Mouse (Mus musculus) T-helper 1 cell (primary cell): ENCODE results near the gene Hpcal1.

Source experiments
- in situ Hi-C: fragments of 300-600 bp; cut with MboI, MseI; formaldehyde crosslinking; loops from one replicate; pipeline ENCODE4 v1.15.1; 2025; ENCODE audit warnings: high pct_unique_total_duplicates

Hpcal1 gene

GRCm38 (mm10) chr12:17690564-17691281 lies at the start of gene Hpcal1:
Hpcal1 (plus strand) TSS chr12:17690856.
- in situ Hi-C loops: loop anchor here (5.0 kb wide), 2 partner anchors 47 to 798 kb away; partner anchors contain the start of gene Rock2

- in situ Hi-C loops: no loop called here
Observed at GRCm38 (mm10) chr12:17641269-17641668, 49.4 kb upstream of the Hpcal1 start.

DNA sequence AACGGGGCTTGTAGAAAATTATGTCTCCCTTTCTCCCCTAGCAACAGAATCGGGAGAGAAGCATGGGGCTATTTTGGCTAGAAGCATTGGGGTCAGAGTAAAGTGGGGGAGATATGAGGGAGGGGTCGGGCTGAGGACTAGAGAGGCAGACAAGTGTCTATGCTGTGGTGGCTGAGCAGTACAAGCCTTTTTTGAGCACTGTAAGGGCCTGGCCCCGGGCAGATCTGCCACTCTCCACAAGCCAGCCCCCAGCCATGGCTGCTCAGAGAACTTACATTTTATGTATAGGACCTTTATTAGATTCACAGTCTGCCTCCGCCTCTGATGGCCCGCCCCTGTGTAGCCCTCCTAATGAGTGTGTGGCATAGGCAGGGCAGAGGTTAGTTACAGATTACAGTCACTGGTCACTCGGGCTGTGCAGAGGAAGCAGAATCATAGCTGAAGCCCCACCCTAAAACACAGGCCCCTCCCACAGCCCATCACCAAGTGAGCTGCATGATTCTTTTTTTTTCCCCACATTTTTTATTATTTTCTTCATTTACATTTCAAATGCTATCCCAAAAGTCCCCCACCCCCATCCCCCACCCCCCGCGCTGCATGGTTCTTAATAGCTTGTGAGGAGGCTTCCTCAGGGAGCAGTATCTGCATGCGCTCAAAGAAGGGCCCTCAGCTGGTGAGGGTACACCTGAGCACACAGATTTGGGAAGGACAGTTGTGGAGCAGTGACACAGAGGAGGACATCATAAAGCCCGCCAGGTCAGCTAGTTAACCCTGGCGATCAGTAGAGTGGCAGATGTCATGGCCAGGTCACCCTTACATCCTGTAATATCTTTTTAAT lies 46.1 kb upstream of the Hpcal1 start:
- in situ Hi-C loops: no loop called here

DNA sequence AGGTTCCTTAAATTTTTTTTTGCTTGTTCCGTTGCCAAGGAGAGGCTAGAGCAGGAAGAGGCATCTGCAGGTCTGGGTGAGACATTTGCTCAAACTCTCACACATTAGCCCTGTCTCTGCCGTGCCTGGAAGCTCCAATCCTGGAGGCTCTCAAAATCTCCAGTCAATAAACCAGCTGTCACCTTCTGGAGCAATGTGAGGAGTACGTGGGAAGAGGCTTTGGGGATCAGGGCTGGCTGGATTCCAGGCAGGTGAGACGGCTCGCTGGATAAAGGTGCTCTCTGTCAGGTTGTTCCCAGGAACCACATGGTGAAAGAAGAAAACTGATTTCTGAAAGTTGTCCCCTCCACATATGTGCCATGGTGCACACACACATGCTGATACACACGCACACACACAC lies 44.2 kb upstream of the Hpcal1 start:
- in situ Hi-C loops: no loop called here

GRCm38 (mm10) chr12:17651223-17652095 lies 39.2 kb upstream of the Hpcal1 start:
- in situ Hi-C loops: no loop called here

- in situ Hi-C loops: no loop called here
Observed at GRCm38 (mm10) chr12:17652216-17653050, 38.2 kb upstream of the Hpcal1 start.

- in situ Hi-C loops: no loop called here
Observed at GRCm38 (mm10) chr12:17653051-17653783, 37.4 kb upstream of the Hpcal1 start.

GRCm38 (mm10) chr12:17657561-17658195 lies 33.0 kb upstream of the Hpcal1 start:
- in situ Hi-C loops: no loop called here

DNA sequence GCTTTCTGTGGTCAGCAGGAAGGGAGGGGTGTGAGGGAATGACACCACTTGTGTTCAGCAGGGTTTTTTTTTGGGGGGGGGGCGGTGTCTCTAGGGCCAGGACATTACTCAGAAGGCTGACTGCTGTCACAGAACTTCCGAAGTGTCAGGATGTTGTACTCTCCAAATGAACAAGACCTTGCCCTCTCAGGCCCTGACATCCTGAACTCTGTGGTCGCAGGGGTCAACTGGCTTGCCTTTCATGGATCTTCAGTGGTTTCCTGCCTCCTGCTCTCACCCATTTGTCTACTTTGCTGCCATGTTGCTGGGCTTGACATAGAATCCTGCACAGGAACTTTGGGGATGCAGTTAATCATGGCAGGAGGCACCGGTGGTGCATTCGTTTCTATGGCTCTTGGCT lies 32.1 kb upstream of the Hpcal1 start:
- in situ Hi-C loops: no loop called here

DNA sequence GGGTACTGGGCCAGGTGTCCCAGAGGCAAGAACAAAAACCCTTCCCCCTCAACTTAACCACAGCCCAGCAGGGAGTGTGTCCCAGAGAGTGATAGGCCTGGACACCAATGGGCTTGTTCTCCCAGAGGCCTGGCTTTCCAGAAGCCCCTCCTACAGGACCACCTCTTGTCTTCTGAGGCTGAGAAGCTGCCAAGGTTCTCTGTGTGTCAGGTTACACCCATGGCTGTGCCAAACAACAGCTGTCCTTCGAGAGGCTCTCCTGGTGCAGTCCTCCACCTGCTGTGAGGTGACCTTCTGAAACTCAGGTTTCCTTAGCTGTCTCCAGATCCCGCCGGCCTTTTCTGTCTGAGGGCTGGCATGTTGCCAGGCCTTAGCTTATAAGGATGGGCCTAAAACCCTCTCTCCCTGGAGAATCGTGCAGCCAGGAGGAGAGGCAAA lies 29.2 kb upstream of the Hpcal1 start:
- in situ Hi-C loops: loop anchor here (10.0 kb wide), 1 partner anchor 107 kb away; no protein-coding TSS in a partner anchor

- in situ Hi-C loops: loop anchor here (10.0 kb wide), 1 partner anchor 109 kb away; no protein-coding TSS in a partner anchor
Observed at GRCm38 (mm10) chr12:17663991-17664635, 26.5 kb upstream of the Hpcal1 start.

GRCm38 (mm10) chr12:17665906-17666326 lies 24.7 kb upstream of the Hpcal1 start:
- in situ Hi-C loops: loop anchor here (10.0 kb wide), 1 partner anchor 111 kb away; no protein-coding TSS in a partner anchor

DNA sequence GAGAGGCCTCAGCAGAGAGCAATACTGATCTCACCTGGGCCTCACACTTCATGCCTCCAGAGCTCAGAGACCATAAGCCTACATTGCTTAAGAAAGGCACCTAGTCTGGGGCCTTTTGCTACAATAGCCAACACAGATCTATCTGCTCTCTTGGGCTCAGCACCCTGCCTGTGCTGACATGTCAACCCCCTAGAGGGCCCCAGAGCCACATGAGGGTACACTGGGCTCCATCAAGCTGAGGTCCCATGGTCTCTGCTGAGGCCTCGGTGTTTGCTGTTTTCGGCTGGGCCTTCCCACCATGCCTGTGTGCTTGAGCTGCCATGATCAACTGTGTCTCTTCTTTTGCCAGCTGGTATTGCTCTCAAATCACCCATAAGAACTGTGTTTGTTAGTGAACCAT lies 24.0 kb upstream of the Hpcal1 start:
- in situ Hi-C loops: loop anchor here (10.0 kb wide), 1 partner anchor 112 kb away; no protein-coding TSS in a partner anchor

DNA sequence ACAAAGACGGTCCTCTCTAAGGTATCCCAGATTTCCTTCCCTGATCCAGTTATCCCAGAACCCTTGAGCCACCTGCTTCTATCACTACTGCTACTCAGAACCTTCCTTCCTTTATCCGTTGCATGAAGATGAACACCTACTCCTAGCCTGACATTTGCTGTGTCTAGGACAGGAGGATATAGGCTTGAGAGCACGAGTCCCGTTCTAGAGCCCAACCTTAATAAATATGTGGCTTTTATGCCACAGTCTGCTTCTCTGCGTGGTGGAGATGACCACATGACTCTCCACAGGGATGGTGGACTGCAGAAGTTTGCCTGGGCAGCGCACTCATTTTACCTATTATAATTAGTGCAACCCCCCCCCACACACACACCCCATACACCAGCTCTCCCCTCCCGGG lies 16.9 kb upstream of the Hpcal1 start:
- in situ Hi-C loops: no loop called here

GRCm38 (mm10) chr12:17674182-17674812 lies 16.4 kb upstream of the Hpcal1 start:
- in situ Hi-C loops: no loop called here

DNA sequence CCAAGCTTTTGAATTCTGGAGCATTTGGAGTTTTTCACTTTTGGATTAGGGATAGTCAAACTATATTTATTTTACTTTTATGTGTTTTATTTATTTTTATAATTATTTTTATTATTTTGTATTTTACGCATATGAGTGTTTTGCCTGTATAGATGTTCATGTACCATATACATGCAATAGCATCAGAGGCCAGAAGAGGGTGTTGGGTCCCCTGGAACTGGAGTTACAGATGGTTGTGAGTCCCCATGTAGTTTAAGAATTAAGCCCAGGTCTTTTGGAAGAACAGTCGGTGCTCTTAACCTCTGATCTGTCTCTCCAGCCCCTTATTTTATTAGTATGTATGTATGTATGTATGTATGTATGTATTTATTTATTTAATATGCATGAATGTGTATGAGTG lies 12.9 kb upstream of the Hpcal1 start:
- in situ Hi-C loops: loop anchor here (5.0 kb wide), 2 partner anchors 105 to 115 kb away; no protein-coding TSS in a partner anchor

DNA sequence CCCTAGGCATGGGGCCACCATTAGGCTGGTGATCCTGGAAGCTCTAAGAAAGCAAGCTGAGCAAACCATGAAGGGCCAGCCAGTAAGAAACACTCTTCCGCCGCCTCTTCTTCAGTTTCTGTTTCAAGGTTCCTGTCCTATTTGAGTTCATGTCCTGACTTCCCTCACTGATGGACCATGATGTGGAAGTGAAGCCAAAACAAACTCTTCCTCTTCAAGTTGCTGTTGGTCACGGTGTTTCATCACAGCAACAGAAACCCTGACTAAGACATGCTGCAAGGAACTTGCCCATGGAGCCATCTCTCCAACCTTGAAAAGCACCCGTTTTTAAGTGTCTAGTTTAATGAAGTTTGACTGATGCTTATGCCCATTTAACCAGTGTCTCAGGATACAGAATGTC lies 11.1 kb upstream of the Hpcal1 start:
- in situ Hi-C loops: loop anchor here (5.0 kb wide), 2 partner anchors 107 to 113 kb away; no protein-coding TSS in a partner anchor

DNA sequence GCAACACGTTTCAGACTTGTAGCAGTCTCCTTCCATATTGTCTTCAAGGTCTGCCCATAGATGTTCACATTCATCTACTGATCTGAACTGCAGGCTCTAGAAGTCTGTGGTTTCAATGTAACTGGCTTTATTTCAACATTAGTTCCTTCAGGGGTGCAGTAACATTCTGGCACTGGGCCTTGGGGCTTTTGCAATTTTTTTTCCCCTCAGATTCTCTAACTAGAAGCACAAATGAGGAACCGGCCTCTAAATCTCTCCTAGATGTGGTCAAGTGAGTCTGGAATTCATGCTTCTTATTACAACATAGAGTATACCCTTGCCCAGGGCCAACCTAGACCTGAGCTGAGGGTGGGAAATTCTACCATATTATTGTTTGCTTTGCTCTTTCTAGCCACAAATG lies 8.5 kb upstream of the Hpcal1 start:
- in situ Hi-C loops: no loop called here
